Mouse (Mus musculus): ENCODE results near the gene Abca1. TPM values are rescaled to one million over a fixed set of nuclear protein-coding genes. Genes with fewer than 3 reads are reported as not detected.

Gene Abca1
- total RNA-seq, 1 experiment, result 18.9 TPM

GRCm38 (mm10) chr4:53153711-53154110, 6.0 kb downstream of the Abca1 start:
- Histone ChIP-seq H3K27ac (ENCODE audit: insufficient read depth, low read depth, low read length, poor library complexity, severe bottlenecking) (no peak overlapping the region), H3K4me3 (ENCODE audit: insufficient read depth in 1 of 2, low read depth in 1 of 2, low read length in 2 of 2, poor library complexity in 1 of 2, severe bottlenecking in 1 of 2) (no peak overlapping the region), H3K9ac (ENCODE audit: insufficient read depth, low read depth, low read length, poor library complexity, severe bottlenecking) (no peak overlapping the region), H3K36me3 (ENCODE audit: control insufficient read depth, insufficient read depth, low read length, poor library complexity, severe bottlenecking) (no peaks in the 10 kb centered on the region), H3K4me1 (ENCODE audit: control insufficient read depth in 2 of 2, insufficient read depth in 2 of 2, low read length in 2 of 2, poor library complexity in 1 of 2) (peaks cover 1 to 3% of the 10 kb centered on the region in 2 experiments; a peak in 1 of 4 replicates), H3K9me3 (ENCODE audit: control insufficient read depth, insufficient read depth, low read depth, low read length) (no peaks in the 10 kb centered on the region)
- TF ChIP-seq MAFK (IDR thresholded peaks at IDR 0.05; ENCODE audit: insufficient read depth, low read depth, low read length), result no peak
- TF ChIP-seq CHD2 (IDR thresholded peaks at IDR 0.05; ENCODE audit: low read depth, low read length), result no peak
- in situ Hi-C loops (cut with MboI; ENCODE audit: low sequenced_read_pairs in 2 of 2, unreplicated experiment in 2 of 2), result no loop called here
- no peak for DNase-seq (ENCODE audit: low read depth, low spot score)

GRCm38 (mm10) chr4:53153061-53153460, 6.6 kb downstream of the Abca1 start:
- TF ChIP-seq CHD2 (IDR thresholded peaks at IDR 0.05; ENCODE audit: low read depth, low read length), result no peak
- TF ChIP-seq ZNF384 (IDR thresholded peaks at IDR 0.05; ENCODE audit: low read depth, low read length), result no peak
- no peak for TF ChIP-seq ZC3H11A (IDR thresholded peaks at IDR 0.05; ENCODE audit: borderline replicate concordance, low read depth, low read length)
- no peak for TF ChIP-seq HCFC1 (IDR thresholded peaks at IDR 0.05; ENCODE audit: borderline replicate concordance, insufficient read depth, low read length)
- no peak for TF ChIP-seq MAFK (IDR thresholded peaks at IDR 0.05; ENCODE audit: insufficient read depth, low read depth, low read length)
- in situ Hi-C loops (cut with MboI; ENCODE audit: low sequenced_read_pairs in 2 of 2, unreplicated experiment in 2 of 2), result no loop called here
- H3K9ac ChIP-seq (ENCODE audit: insufficient read depth, low read depth, low read length, poor library complexity, severe bottlenecking), result no peak overlapping the region
- H3K4me1 ChIP-seq (ENCODE audit: control insufficient read depth in 2 of 2, insufficient read depth in 2 of 2, low read length in 2 of 2, poor library complexity in 1 of 2), result peaks cover 1 to 3% of the 10 kb centered on the region in 2 experiments; a peak in 1 of 4 replicates
- no peak overlapping the region for H3K27ac ChIP-seq (ENCODE audit: insufficient read depth, low read depth, low read length, poor library complexity, severe bottlenecking)
- no peak overlapping the region for H3K4me3 ChIP-seq (ENCODE audit: insufficient read depth in 1 of 2, low read depth in 1 of 2, low read length in 2 of 2, poor library complexity in 1 of 2, severe bottlenecking in 1 of 2)
- H3K36me3 ChIP-seq (ENCODE audit: control insufficient read depth, insufficient read depth, low read length, poor library complexity, severe bottlenecking), result no peaks in the 10 kb centered on the region
- DNase-seq (ENCODE audit: low read depth, low spot score), result no peak
- H3K9me3 ChIP-seq (ENCODE audit: control insufficient read depth, insufficient read depth, low read depth, low read length), result no peaks in the 10 kb centered on the region

GRCm38 (mm10) chr4:53152655-53153054, 7.0 kb downstream of the Abca1 start:
- H3K36me3 ChIP-seq (ENCODE audit: control insufficient read depth, insufficient read depth, low read length, poor library complexity, severe bottlenecking), result no peaks in the 10 kb centered on the region
- in situ Hi-C loops (cut with MboI; ENCODE audit: low sequenced_read_pairs in 2 of 2, unreplicated experiment in 2 of 2), result no loop called here
- H3K4me3 ChIP-seq (ENCODE audit: insufficient read depth in 1 of 2, low read depth in 1 of 2, low read length in 2 of 2, poor library complexity in 1 of 2, severe bottlenecking in 1 of 2), result no peak overlapping the region
- H3K27ac ChIP-seq (ENCODE audit: insufficient read depth, low read depth, low read length, poor library complexity, severe bottlenecking), result no peak overlapping the region
- no peak for DNase-seq (ENCODE audit: low read depth, low spot score)
- TF ChIP-seq HCFC1 (IDR thresholded peaks at IDR 0.05; ENCODE audit: borderline replicate concordance, insufficient read depth, low read length), result no peak
- TF ChIP-seq CHD2 (IDR thresholded peaks at IDR 0.05; ENCODE audit: low read depth, low read length), result no peak
- no peak for TF ChIP-seq ZNF384 (IDR thresholded peaks at IDR 0.05; ENCODE audit: low read depth, low read length)
- no peak for TF ChIP-seq ZC3H11A (IDR thresholded peaks at IDR 0.05; ENCODE audit: borderline replicate concordance, low read depth, low read length)
- no peak for TF ChIP-seq MAFK (IDR thresholded peaks at IDR 0.05; ENCODE audit: insufficient read depth, low read depth, low read length)
- peaks cover 1 to 3% of the 10 kb centered on the region in 2 experiments; a peak in 1 of 4 replicates for H3K4me1 ChIP-seq (ENCODE audit: control insufficient read depth in 2 of 2, insufficient read depth in 2 of 2, low read length in 2 of 2, poor library complexity in 1 of 2)
- no peaks in the 10 kb centered on the region for H3K9me3 ChIP-seq (ENCODE audit: control insufficient read depth, insufficient read depth, low read depth, low read length)
- H3K9ac ChIP-seq (ENCODE audit: insufficient read depth, low read depth, low read length, poor library complexity, severe bottlenecking), result no peak overlapping the region

- no peak for TF ChIP-seq HCFC1 (IDR thresholded peaks at IDR 0.05; ENCODE audit: borderline replicate concordance, insufficient read depth, low read length)
- no peak for TF ChIP-seq ZNF384 (IDR thresholded peaks at IDR 0.05; ENCODE audit: low read depth, low read length)
- TF ChIP-seq CHD2 (IDR thresholded peaks at IDR 0.05; ENCODE audit: low read depth, low read length), result no peak
- no peak for TF ChIP-seq ZC3H11A (IDR thresholded peaks at IDR 0.05; ENCODE audit: borderline replicate concordance, low read depth, low read length)
- TF ChIP-seq MAFK (IDR thresholded peaks at IDR 0.05; ENCODE audit: insufficient read depth, low read depth, low read length), result no peak
- no peaks in the 10 kb centered on the region for H3K9me3 ChIP-seq (ENCODE audit: control insufficient read depth, insufficient read depth, low read depth, low read length)
- in situ Hi-C loops (cut with MboI; ENCODE audit: low sequenced_read_pairs in 2 of 2, unreplicated experiment in 2 of 2), result no loop called here
Measured at GRCm38 (mm10) chr4:53150516-53150915, 9.2 kb downstream of the Abca1 start.

GRCm38 (mm10) chr4:53149644-53150043, 10.1 kb downstream of the Abca1 start:
- no peak overlapping the region for H3K4me3 ChIP-seq (ENCODE audit: insufficient read depth in 1 of 2, low read depth in 1 of 2, low read length in 2 of 2, poor library complexity in 1 of 2, severe bottlenecking in 1 of 2)
- H3K9me3 ChIP-seq (ENCODE audit: control insufficient read depth, insufficient read depth, low read depth, low read length), result no peaks in the 10 kb centered on the region
- DNase-seq (ENCODE audit: low read depth, low spot score), result no peak
- no peak for TF ChIP-seq ZC3H11A (IDR thresholded peaks at IDR 0.05; ENCODE audit: borderline replicate concordance, low read depth, low read length)
- no peak for TF ChIP-seq HCFC1 (IDR thresholded peaks at IDR 0.05; ENCODE audit: borderline replicate concordance, insufficient read depth, low read length)
- no peak for TF ChIP-seq MAFK (IDR thresholded peaks at IDR 0.05; ENCODE audit: insufficient read depth, low read depth, low read length)
- no peak for TF ChIP-seq ZNF384 (IDR thresholded peaks at IDR 0.05; ENCODE audit: low read depth, low read length)
- no peak overlapping the region for H3K9ac ChIP-seq (ENCODE audit: insufficient read depth, low read depth, low read length, poor library complexity, severe bottlenecking)
- no peaks in the 10 kb centered on the region for H3K36me3 ChIP-seq (ENCODE audit: control insufficient read depth, insufficient read depth, low read length, poor library complexity, severe bottlenecking)
- H3K4me1 ChIP-seq (ENCODE audit: control insufficient read depth in 2 of 2, insufficient read depth in 2 of 2, low read length in 2 of 2, poor library complexity in 1 of 2), result peaks cover 1 to 3% of the 10 kb centered on the region in 2 experiments; a peak in 1 of 4 replicates
- H3K27ac ChIP-seq (ENCODE audit: insufficient read depth, low read depth, low read length, poor library complexity, severe bottlenecking), result no peak overlapping the region
- in situ Hi-C loops (cut with MboI; ENCODE audit: low sequenced_read_pairs in 2 of 2, unreplicated experiment in 2 of 2), result no loop called here

More at GRCm38 (mm10) chr4:53150516-53150915, 9.2 kb downstream of the Abca1 start:
- H3K4me3 ChIP-seq (ENCODE audit: insufficient read depth in 1 of 2, low read depth in 1 of 2, low read length in 2 of 2, poor library complexity in 1 of 2, severe bottlenecking in 1 of 2), result no peak overlapping the region
- no peak overlapping the region for H3K27ac ChIP-seq (ENCODE audit: insufficient read depth, low read depth, low read length, poor library complexity, severe bottlenecking)
- H3K36me3 ChIP-seq (ENCODE audit: control insufficient read depth, insufficient read depth, low read length, poor library complexity, severe bottlenecking), result no peaks in the 10 kb centered on the region
- DNase-seq (ENCODE audit: low read depth, low spot score), result no peak
- H3K4me1 ChIP-seq (ENCODE audit: control insufficient read depth in 2 of 2, insufficient read depth in 2 of 2, low read length in 2 of 2, poor library complexity in 1 of 2), result peaks cover 1 to 3% of the 10 kb centered on the region in 2 experiments; a peak in 1 of 4 replicates
- no peak overlapping the region for H3K9ac ChIP-seq (ENCODE audit: insufficient read depth, low read depth, low read length, poor library complexity, severe bottlenecking)

All from ES-E14 (cell line).